Mouse (Mus musculus): Measurements from ENCODE around the gene Ggt7. TPM values are rescaled to one million over a fixed set of nuclear protein-coding genes. Genes with fewer than 3 reads are reported as not detected.
"Not testable (repeated sequence)": the region's sequence is repeated elsewhere in the genome, so short reads cannot be mapped to it uniquely, and the experiment has no call there.

Ggt7 gene
- polyA plus RNA-seq, 1 experiment from 2014 or later, result 4.3 TPM

DNA sequence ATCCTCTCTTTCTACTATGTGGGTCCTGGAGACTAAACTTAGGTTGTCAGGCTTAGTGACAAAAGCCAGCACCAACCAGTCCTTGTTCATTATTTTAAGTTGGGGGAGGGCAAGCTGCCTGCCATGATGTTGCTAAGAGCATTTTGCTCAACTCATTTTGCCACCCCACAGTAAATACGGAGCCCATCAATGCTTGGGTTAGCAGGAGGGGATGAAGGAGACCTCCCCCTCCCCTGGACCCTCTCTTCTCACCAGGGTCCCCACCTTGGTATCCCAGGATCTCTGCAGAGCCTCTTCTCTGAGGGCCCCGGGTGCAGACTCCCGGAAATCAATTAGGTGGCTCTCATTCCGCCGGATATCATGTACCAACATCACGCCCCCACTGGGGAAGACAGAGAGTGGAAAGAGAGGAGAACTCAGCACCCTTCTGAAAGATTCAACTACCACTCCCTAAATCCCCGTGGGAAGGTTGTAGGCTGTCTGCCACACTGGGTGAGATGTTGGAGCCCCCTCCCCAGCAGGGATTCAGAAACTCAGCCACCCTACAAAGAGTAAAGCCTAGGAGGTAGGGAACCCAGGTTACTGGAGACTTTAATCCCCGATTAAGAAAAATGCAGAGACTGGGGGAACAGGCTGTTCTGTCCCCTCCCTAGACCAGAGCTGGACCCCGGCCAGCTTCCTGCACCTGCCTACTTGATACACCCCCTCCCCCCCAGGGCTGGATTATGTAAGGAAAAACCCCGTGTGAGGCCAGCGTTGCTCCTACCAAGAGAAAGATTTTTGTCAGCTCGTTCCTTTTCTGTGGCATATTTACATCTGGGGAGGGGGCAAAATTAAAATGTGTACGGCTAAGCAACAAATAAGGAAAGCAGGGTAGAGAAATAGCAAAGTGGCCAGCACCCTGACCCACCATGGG lies 13.3 kb downstream of the Ggt7 start:
- Histone ChIP-seq H3K4me3 (no peak overlapping the region), H3K36me3 (no peaks in the 10 kb centered on the region), H3K4me2 (no peak overlapping the region), H3K27ac (no peak overlapping the region), H3K9me3 (no peaks in the 10 kb centered on the region), H3K27me3 (no peaks in the 10 kb centered on the region), H3K9ac (no peak overlapping the region), H3K4me1 (peaks cover 6% of the 10 kb centered on the region; the same call in 1 of the 2 replicates)
- ATAC-seq (ENCODE audit: borderline replicate concordance, extremely low read depth, low FRiP score, low TSS enrichment), result no peak
- WGBS, result 43% methylated on average over 13 of the region's 13 CpGs

DNA sequence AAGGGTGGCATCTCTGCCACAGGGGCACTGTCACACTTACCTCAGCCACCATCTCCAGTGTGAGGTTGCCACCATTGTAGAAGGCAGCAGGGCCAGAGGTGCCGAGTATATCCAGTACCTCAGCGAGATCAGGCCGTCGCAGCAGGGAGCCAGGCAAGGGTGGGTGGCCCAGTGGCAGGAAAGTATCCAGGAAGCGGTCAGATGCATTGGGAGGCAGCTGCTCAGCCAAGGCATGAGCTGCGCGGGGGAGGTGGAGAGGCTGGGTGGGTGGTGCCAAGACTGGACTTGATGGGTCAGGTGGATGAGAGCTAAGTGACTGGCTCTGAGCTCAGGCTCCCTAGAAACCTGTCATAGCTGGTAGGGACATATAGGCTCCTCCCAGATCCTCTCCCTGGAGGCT lies 15.4 kb downstream of the Ggt7 start:
- no peaks in the 10 kb centered on the region for H3K36me3 ChIP-seq
- no peak overlapping the region for H3K4me3 ChIP-seq
- H3K9ac ChIP-seq, result no peak overlapping the region
- H3K4me1 ChIP-seq, result peaks cover 6% of the 10 kb centered on the region; the same call in 1 of the 2 replicates
- H3K9me3 ChIP-seq, result no peaks in the 10 kb centered on the region
- no peak overlapping the region for H3K4me2 ChIP-seq
- WGBS, result 54% methylated on average over 7 of the region's 7 CpGs
- no peak for ATAC-seq (ENCODE audit: borderline replicate concordance, extremely low read depth, low FRiP score, low TSS enrichment)
- no peaks in the 10 kb centered on the region for H3K27me3 ChIP-seq
- no peak overlapping the region for H3K27ac ChIP-seq

DNA sequence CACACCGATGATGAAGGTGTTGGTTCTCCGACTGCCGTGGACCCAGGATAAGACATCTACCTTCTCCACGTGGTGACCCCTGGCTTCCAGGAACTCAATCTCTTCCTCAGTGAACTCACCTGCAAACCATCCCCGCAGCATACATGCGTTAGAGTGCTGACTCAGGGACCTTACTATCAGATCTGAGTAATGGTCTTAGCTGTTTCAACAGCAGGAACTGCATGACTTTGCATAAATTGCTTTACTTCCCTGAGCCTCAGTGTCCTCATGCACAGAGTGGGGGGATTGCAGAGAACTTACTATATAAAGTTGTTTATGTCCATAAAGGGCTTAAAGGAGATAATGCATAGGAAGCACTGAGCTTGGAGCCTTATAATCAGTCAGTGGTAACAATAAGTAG lies 27.0 kb downstream of the Ggt7 start:
- H3K4me3 ChIP-seq, result no peak overlapping the region
- no peak overlapping the region for H3K9ac ChIP-seq
- no peaks in the 10 kb centered on the region for H3K4me1 ChIP-seq
- no peaks in the 10 kb centered on the region for H3K9me3 ChIP-seq
- H3K36me3 ChIP-seq, result no peaks in the 10 kb centered on the region
- no peak for ATAC-seq (ENCODE audit: borderline replicate concordance, extremely low read depth, low FRiP score, low TSS enrichment)
- no peak overlapping the region for H3K27ac ChIP-seq
- H3K4me2 ChIP-seq, result no peak overlapping the region
- 85% methylated on average over 6 of the region's 6 CpGs for WGBS
- no peaks in the 10 kb centered on the region for H3K27me3 ChIP-seq

DNA sequence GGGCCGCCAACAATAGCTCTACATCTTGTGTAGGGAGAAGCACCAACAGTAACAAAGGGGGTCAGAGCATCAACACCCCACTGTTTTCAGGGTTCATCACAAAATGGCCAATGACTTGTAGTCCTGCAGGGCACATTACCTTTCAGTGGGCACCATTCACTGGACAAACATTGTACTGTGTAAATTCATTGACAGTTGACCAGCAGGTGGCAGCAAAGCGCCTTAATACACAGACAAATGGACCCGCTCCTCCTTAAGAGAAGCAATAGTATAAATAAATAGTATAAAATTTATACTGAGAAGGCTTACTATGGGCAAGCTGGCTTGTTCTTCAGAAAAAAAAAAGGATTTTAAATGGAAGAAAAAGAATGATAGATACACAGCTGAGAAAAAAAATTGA lies 36.0 kb downstream of the Ggt7 start:
- H3K9ac ChIP-seq, result no peak overlapping the region
- ATAC-seq (ENCODE audit: borderline replicate concordance, extremely low read depth, low FRiP score, low TSS enrichment), result no peak
- no peaks in the 10 kb centered on the region for H3K27me3 ChIP-seq
- no peak overlapping the region for H3K27ac ChIP-seq
- no peak overlapping the region for H3K4me3 ChIP-seq
- no peaks in the 10 kb centered on the region for H3K36me3 ChIP-seq
- no peaks in the 10 kb centered on the region for H3K4me1 ChIP-seq
- H3K9me3 ChIP-seq, result no peaks in the 10 kb centered on the region
- WGBS, result 43% methylated on average over 3 of the region's 3 CpGs
- H3K4me2 ChIP-seq, result no peak overlapping the region

DNA sequence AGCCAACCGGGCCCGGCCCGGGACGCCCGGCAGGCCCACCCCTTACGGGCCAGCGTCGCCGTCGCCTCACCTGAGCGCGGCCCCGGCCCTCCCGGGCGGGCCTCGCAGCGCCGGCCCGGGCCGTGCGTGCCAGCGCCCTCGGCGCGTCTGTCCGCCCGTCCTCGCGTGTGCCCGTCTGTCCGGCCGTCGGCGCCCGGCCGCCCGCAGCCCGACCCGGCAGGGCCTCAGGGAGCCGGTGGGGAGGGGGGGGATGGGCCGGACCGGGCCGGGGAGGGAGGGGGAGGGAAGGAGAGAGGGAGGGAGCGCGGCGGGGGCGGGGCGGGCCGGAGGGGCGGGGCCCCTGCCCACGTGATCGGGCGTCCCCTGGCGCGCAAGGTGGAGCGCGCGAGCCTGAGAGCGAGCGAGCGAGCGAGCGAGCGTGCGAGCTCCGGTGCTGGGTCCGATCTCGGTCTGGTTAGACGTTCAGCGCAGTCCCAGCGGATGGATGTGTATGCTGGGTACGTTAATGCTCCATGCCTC lies 44.4 kb downstream of the Ggt7 start, which contains the start of gene Ncoa6:
Gene Ncoa6 (minus strand): TSS at position 325 of the 519 bp plus-strand sequence.
- peak; percentile 85 for ATAC-seq (ENCODE audit: borderline replicate concordance, extremely low read depth, low FRiP score, low TSS enrichment)
- Histone ChIP-seq H3K4me1 (peaks cover 27% of the 10 kb centered on the region), H3K27me3 (no peaks in the 10 kb centered on the region), H3K4me3 (peak within 1 kb of the TSS; percentile 96), H3K27ac (peak within 1 kb of the TSS; percentile 85), H3K36me3 (no peaks in the 10 kb centered on the region), H3K4me2 (peak within 1 kb of the TSS; percentile 72), H3K9ac (peak within 1 kb of the TSS; percentile 96), H3K9me3 (no peaks in the 10 kb centered on the region)
- under 1% methylated on average over 26 of the region's 72 CpGs for whole genome bisulfite sequencing

DNA sequence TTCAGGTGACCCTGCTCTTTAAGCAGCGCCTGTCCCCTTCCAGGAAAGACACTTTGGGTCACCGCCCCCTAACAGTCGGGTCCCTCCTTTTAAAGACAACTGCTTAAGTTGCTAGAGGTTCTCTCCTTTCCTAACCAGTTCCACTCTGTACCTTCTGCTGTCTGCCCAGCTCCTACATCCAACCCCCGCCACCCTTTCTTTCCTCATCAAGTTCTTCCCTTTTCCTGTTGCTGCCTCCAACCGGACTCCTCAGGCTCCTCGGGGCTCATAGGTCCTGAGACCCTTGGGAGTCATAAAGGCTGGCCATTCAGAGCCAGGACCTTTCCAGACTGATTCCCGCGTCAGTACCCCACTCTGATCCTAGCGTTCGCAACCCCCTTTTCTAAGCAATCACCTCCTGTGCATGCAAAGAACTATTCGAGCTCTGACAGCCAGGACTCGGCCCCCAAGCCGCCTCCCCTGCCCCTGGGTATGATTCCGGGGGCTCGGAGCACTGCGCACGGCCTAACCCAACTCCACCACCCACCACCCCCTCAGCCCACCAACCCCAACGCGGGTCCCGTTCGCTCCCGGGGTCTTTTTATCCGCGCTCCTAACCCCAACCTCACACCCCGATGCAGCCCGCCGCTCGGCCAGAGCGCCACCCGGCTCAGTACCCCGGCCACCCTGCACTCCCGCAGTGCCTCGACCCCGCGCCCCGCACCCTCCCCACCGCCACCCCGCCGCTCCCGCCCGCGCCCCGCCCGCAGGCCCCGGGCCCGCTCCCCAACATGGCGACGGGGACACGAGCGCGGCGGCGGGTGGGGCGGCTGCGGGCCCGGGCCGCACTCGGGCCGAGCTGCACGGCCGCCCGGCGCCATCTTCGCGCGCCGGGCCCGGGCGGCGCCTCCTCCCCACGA lies 45.1 kb downstream of the Ggt7 start:
- no peaks in the 10 kb centered on the region for H3K36me3 ChIP-seq
- under 1% methylated on average over 46 of the region's 71 CpGs for WGBS
- H3K4me1 ChIP-seq, result peaks cover 27% of the 10 kb centered on the region
- H3K27ac ChIP-seq, result peak overlapping the region; percentile 85
- H3K4me2 ChIP-seq, result peak overlapping the region; percentile 72
- no peaks in the 10 kb centered on the region for H3K9me3 ChIP-seq
- no peaks in the 10 kb centered on the region for H3K27me3 ChIP-seq
- H3K4me3 ChIP-seq, result peak overlapping the region; percentile 96
- peak; percentile 78 for ATAC-seq (ENCODE audit: borderline replicate concordance, extremely low read depth, low FRiP score, low TSS enrichment)
- peak overlapping the region; percentile 96 for H3K9ac ChIP-seq

DNA sequence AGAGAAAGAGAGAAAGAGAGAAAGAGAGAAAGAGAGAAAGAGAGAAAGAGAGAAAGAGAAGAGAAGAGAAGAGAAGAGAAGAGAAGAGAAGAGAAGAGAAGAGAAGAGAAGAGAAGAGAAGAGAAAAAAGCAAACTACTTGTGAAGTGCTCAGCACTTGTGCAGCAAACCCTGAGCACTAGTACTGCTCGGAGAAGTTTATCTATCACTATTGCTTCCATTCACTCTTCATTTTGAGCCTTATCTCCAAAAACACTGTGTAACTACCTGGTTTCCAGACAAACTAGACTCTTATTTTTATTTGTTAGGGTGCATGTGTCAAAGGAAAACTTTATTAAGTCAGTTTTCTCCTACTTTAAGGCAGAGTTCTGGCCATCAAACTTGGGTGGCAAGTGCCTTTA lies 51.2 kb downstream of the Ggt7 start:
- H3K27me3 ChIP-seq, result no peaks in the 10 kb centered on the region
- 0 out of 2 replicates have a peak, but pooled peaks cover 13% of the 10 kb centered on the region for H3K4me1 ChIP-seq
- 73% methylated on average over 1 of the region's 1 CpGs for WGBS
- no peaks in the 10 kb centered on the region for H3K9me3 ChIP-seq
- no peak overlapping the region for H3K4me2 ChIP-seq
- no peaks in the 10 kb centered on the region for H3K36me3 ChIP-seq
- H3K27ac ChIP-seq, result no peak overlapping the region
- ATAC-seq (ENCODE audit: borderline replicate concordance, extremely low read depth, low FRiP score, low TSS enrichment), result no peak
- no peak overlapping the region for H3K9ac ChIP-seq
- no peak overlapping the region for H3K4me3 ChIP-seq

DNA sequence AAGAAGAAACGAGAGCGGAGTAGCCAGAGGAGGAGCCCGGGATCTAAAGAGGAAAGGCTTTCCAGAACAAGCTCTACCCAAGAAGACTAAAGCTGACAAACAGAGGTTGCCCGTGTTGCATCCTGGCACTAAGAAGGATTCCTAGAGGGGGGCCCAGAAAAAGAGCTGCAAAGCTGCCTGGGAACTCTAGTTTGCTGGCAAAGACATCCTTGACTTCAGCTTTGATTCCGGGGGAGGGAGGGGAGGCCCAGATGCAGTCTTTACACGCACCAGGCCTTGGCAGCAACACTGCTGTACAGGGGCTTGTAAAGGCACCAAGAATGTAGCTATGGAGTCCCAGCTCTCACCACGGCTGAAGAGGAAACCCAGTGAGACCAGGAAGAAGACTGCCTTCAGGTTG lies 64.4 kb downstream of the Ggt7 start:
- no peaks in the 10 kb centered on the region for H3K36me3 ChIP-seq
- no peak for ATAC-seq (ENCODE audit: borderline replicate concordance, extremely low read depth, low FRiP score, low TSS enrichment)
- 78% methylated on average over 7 of the region's 7 CpGs for whole genome bisulfite sequencing
- H3K4me1 ChIP-seq, result no peaks in the 10 kb centered on the region
- no peak overlapping the region for H3K4me3 ChIP-seq
- no peaks in the 10 kb centered on the region for H3K27me3 ChIP-seq
- H3K9ac ChIP-seq, result no peak overlapping the region
- H3K27ac ChIP-seq, result no peak overlapping the region
- no peak overlapping the region for H3K4me2 ChIP-seq
- H3K9me3 ChIP-seq, result no peaks in the 10 kb centered on the region

DNA sequence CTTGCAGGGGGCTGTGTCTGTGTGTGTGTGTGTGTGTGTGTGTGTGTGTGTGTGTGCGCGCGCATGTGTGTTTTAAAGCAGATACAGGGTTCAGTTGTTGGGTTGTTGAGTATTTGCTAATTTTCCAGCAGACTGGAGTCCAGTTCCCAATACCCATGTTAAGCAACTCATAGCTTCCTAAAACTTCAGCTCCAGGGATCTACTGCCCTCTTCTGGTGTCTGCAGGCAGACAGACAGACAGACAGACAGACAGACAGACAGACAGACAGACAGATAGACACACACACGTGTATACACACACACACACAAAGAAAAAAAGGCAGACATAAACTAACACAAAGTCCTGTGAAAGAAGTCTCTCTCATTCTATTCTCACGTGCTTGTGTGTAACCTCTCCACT lies 66.8 kb downstream of the Ggt7 start:
- Histone ChIP-seq H3K9me3 (no peaks in the 10 kb centered on the region), H3K4me1 (no peaks in the 10 kb centered on the region), H3K9ac (no peak overlapping the region), H3K4me3 (no peak overlapping the region), H3K27ac (no peak overlapping the region), H3K36me3 (no peaks in the 10 kb centered on the region), H3K4me2 (no peak overlapping the region), H3K27me3 (no peaks in the 10 kb centered on the region)
- no peak for ATAC-seq (ENCODE audit: borderline replicate concordance, extremely low read depth, low FRiP score, low TSS enrichment)
- WGBS, result 87% methylated on average over 5 of the region's 5 CpGs

DNA sequence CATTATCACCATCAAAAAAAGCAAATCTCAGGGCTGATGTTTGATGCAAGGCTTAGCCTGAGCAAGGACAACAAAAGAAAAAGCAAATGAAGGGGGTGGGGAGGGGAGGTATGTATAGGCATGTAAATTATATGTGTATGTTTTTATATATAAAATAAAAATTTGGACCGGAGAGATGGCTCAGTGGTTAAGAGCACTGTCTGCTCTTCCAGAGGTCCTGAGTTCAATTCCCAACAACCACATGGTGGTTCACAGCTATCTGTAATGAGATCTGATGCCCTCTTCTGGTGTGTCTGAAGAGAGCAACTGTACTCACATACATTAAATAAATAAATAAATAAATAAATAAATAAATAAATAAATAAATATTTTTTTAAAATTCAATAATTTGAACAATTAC lies 70.1 kb downstream of the Ggt7 start:
- not testable (repeated sequence) for H3K9me3 ChIP-seq; H3K27me3 ChIP-seq; H3K4me3 ChIP-seq; H3K36me3 ChIP-seq; ATAC-seq (ENCODE audit: borderline replicate concordance, extremely low read depth, low FRiP score, low TSS enrichment); H3K9ac ChIP-seq; H3K27ac ChIP-seq; H3K4me2 ChIP-seq; H3K4me1 ChIP-seq
- 93% methylated on average over 1 of the region's 1 CpGs for WGBS

DNA sequence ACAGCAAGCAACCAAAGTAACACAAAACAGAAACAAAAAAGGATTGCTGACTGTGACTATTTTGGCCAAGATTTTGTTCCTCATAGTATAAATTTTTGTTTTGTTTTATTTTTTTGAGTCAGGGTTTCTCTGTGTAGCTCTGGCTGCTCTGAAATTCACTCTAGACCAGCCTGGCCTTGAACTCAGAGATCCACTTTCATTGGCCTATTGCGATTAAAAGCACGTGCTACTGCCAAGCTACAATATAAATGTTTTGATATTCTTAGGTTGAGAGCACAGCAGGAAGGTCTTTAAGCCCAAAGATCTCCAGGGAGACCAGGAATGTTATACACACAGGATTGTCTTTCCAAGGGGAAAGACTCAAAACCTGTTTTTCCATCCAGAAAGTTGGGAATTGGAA lies 74.6 kb downstream of the Ggt7 start:
- Histone ChIP-seq H3K27ac (no peak overlapping the region), H3K4me2 (no peak overlapping the region), H3K27me3 (no peaks in the 10 kb centered on the region), H3K36me3 (no peaks in the 10 kb centered on the region), H3K4me1 (no peaks in the 10 kb centered on the region), H3K9me3 (no peaks in the 10 kb centered on the region), H3K9ac (no peak overlapping the region), H3K4me3 (no peak overlapping the region)
- 51% methylated on average over 2 of the region's 2 CpGs for WGBS
- no peak for ATAC-seq (ENCODE audit: borderline replicate concordance, extremely low read depth, low FRiP score, low TSS enrichment)

DNA sequence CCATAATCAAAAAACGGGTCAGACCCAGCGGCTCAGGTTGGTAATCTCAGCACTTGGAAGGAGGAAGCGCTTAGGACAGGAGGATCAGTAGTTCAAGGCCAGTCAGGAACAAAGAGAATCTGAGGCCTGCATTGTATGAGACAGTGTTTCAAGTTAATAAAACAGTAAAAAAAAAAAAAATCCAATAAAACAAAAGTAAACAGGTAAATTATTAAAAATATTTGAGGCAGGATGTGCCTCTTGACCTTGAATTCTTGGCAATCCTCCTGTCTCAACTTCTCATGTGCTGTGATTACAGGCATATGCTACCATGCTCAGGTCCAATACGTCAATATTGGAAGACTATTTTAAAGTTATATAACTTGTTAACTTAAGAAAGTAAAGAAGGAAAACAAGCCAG lies 75.1 kb downstream of the Ggt7 start:
- ATAC-seq (ENCODE audit: borderline replicate concordance, extremely low read depth, low FRiP score, low TSS enrichment), result no peak
- no peak overlapping the region for H3K4me3 ChIP-seq
- H3K9ac ChIP-seq, result no peak overlapping the region
- no peaks in the 10 kb centered on the region for H3K4me1 ChIP-seq
- 84% methylated on average over 4 of the region's 4 CpGs for WGBS
- H3K27ac ChIP-seq, result no peak overlapping the region
- H3K27me3 ChIP-seq, result no peaks in the 10 kb centered on the region
- no peak overlapping the region for H3K4me2 ChIP-seq
- H3K36me3 ChIP-seq, result no peaks in the 10 kb centered on the region
- H3K9me3 ChIP-seq, result no peaks in the 10 kb centered on the region

Data from lung, embryonic 15.5 days (tissue).